Mouse (Mus musculus) lung, postnatal 25 days (tissue): Measurements from ENCODE around the gene Erc2.

Source experiments
- DNase-seq: peaks from one replicate; pipeline ENCODE4 v3.0.0; 2022; ENCODE audit warnings: low spot score

Erc2 gene

GRCm38 (mm10) chr14:28507471-28507870 lies 885.2 kb downstream of the Erc2 start:
- DNase-seq: peak; percentile 57

- DNase-seq: no peak
Measured at GRCm38 (mm10) chr14:28508288-28509258, 886.3 kb downstream of the Erc2 start.

GRCm38 (mm10) chr14:28509441-28510340 lies 887.5 kb downstream of the Erc2 start:
- no peak for DNase-seq

GRCm38 (mm10) chr14:28510341-28511028 lies 888.3 kb downstream of the Erc2 start:
- DNase-seq: no peak

GRCm38 (mm10) chr14:28511029-28511651 lies 888.9 kb downstream of the Erc2 start:
- DNase-seq: no peak

GRCm38 (mm10) chr14:28512805-28513590 lies 890.8 kb downstream of the Erc2 start:
- no peak for DNase-seq

GRCm38 (mm10) chr14:28514171-28514570 lies 891.9 kb downstream of the Erc2 start:
- no peak for DNase-seq

GRCm38 (mm10) chr14:28515331-28515730 lies 893.1 kb downstream of the Erc2 start:
- no peak for DNase-seq

GRCm38 (mm10) chr14:28517631-28518560 lies 895.7 kb downstream of the Erc2 start:
- DNase-seq: no peak

GRCm38 (mm10) chr14:28521106-28521505 lies 898.9 kb downstream of the Erc2 start:
- DNase-seq: no peak

- no peak for DNase-seq
Measured at GRCm38 (mm10) chr14:28522611-28523010, 900.4 kb downstream of the Erc2 start.

GRCm38 (mm10) chr14:28525566-28525965 lies 903.3 kb downstream of the Erc2 start:
- DNase-seq: no peak
